Mouse (Mus musculus) stomach, postnatal 0 days (tissue): ENCODE data around the gene Clk3. TPM values are rescaled to one million over a fixed set of nuclear protein-coding genes. Genes with fewer than 3 reads are reported as not detected.
A peak's percentile ranks its signal among the peaks of the same experiment; 100 is the strongest.

Experiments used
- ATAC-seq: fragments of 200-750 bp; cut with Nextera tagmentation; 2 replicates; pipeline ENCODE4 v1.8.0; 2017; ENCODE audit not compliant: low FRiP score, low TSS enrichment
- DNase-seq: peaks from one replicate; pipeline ENCODE4 v3.0.0-alpha.2; 2016; ENCODE audit warnings: low spot score
- H3K27ac ChIP-seq: fragments of 300-500 bp; sonication (generic); replicated peaks from 2 replicates; pipeline ENCODE4 v1.5.1; 2014; ENCODE audit warnings: mild to moderate bottlenecking, control low read depth
- H3K27me3 ChIP-seq: fragments of 300-500 bp; sonication (generic); 2 replicates; pipeline ENCODE4 v1.6.1; 2014; ENCODE audit warnings: low read length; ENCODE audit not compliant: control insufficient read depth, insufficient read depth
- H3K36me3 ChIP-seq: fragments of 300-500 bp; sonication (generic); 2 replicates; pipeline ENCODE4 v1.6.1; 2014; ENCODE audit warnings: low read length, mixed read lengths; ENCODE audit not compliant: control insufficient read depth, insufficient read depth
- H3K4me1 ChIP-seq: fragments of 300-500 bp; sonication (generic); replicated peaks from 2 replicates; pipeline ENCODE4 v1.6.1; 2014; ENCODE audit warnings: antibody characterized with exemption; ENCODE audit not compliant: control insufficient read depth, insufficient read depth
- H3K4me2 ChIP-seq: fragments of 300-500 bp; sonication (generic); replicated peaks from 2 replicates; pipeline ENCODE4 v1.6.1; 2014; ENCODE audit warnings: low read depth, mild to moderate bottlenecking, control low read depth, moderate library complexity
- H3K4me3 ChIP-seq: fragments of 300-500 bp; sonication (generic); 2 replicates; pipeline ENCODE4 v1.5.1; 2014; ENCODE audit warnings: low read depth, low read length, control low read depth
- H3K9ac ChIP-seq: fragments of 300-500 bp; sonication (generic); 2 replicates; pipeline ENCODE4 v1.6.1; 2014; ENCODE audit warnings: mild to moderate bottlenecking, low read length, control low read depth, mixed read lengths
- H3K9me3 ChIP-seq: fragments of 300-500 bp; sonication (generic); 2 replicates; pipeline ENCODE4 v1.6.1; 2016; ENCODE audit warnings: low read length; ENCODE audit not compliant: control insufficient read depth
- CTCF ChIP-seq: IDR thresholded peaks from 2 replicates; pipeline ENCODE4 v1.5.1; 2016; ENCODE audit warnings: antibody characterized with exemption, low read depth, mild to moderate bottlenecking, moderate library complexity
- EP300 ChIP-seq: optimal IDR thresholded peaks from 2 replicates; pipeline ENCODE3; 2016; ENCODE audit warnings: antibody characterized with exemption
- WGBS: fragments of 180-500 bp; shearing (Covaris S2); extraction: QIAGEN DNeasy Blood & Tissue Kit; methylation state at CpG from one replicate; pipeline ENCODE4 v1.1.7; 2014; 5-methylcytosine and 5-hydroxymethylcytosine counted together
- polyA plus RNA-seq: library from polyadenylated mRNA; unstranded; fragments of >200 nt; fragmentation: Nextera tagmentation; extraction: Ambion mirVana; gene quantifications from 2 replicates; pipeline ENCODE4 v1.2.1, GENCODE M21; 2015

Clk3 gene
- polyA plus RNA-seq, 1 experiment from 2014 or later, result 29.4 TPM

DNA sequence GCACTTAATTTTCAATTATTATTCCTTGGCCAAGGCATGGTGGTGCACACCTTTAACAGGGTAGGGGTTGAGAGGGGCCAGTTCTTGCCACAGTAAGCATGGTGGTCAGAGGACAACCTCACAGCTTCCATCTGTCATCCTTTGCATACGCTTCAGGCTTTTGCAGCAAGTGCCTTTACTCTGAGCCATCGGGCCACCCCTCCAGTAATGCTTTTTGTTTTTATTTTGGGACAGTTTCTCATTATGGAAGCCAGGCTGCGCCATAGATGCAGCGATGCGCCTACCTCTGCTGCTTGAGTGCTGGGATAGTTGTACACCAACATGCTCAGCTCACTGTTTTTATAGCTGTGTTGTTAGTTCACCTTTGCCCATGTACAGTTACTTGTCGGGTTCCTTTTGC lies 32.1 kb downstream of the Clk3 start:
- Histone ChIP-seq H3K4me2 (no peak overlapping the region), H3K36me3 (no peaks in the 10 kb centered on the region), H3K9ac (no peak overlapping the region), H3K27ac (no peak overlapping the region), H3K4me1 (no peaks in the 10 kb centered on the region), H3K27me3 (no peaks in the 10 kb centered on the region), H3K4me3 (no peak overlapping the region), H3K9me3 (no peaks in the 10 kb centered on the region)
- no peak for ATAC-seq
- 98% methylated on average over 6 of the region's 6 CpGs for WGBS
- no peak for DNase-seq
- no peak for TF ChIP-seq CTCF
- no peak for TF ChIP-seq EP300

DNA sequence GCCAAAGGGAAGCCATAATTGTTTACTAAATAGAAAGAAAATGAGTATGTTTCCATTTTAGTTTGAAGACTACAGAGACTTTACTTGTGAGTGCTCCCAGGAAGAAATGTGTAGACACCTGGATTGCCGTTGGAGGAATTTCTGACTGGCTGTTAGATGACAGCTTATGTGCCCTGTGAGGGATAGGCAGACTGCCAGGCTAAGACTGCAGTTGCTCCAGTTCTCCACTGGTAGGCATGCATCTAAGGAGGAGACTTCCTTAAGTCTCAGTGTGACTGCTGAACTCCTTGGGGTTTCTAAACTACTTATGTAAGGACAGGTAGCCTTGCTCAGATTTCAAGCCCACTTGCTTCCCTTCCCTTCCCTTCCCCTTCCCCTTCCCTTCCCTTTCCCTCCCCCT lies 37.3 kb downstream of the Clk3 start:
- H3K9me3 ChIP-seq, result no peaks in the 10 kb centered on the region
- no peak for ATAC-seq
- H3K4me2 ChIP-seq, result no peak overlapping the region
- H3K27ac ChIP-seq, result no peak overlapping the region
- H3K9ac ChIP-seq, result no peak overlapping the region
- H3K36me3 ChIP-seq, result no peaks in the 10 kb centered on the region
- no peaks in the 10 kb centered on the region for H3K27me3 ChIP-seq
- no peak for DNase-seq
- TF ChIP-seq CTCF (peak; percentile 34), EP300 (no peak)
- 91% methylated on average over 1 of the region's 1 CpGs for WGBS
- H3K4me3 ChIP-seq, result no peak overlapping the region
- H3K4me1 ChIP-seq, result no peaks in the 10 kb centered on the region

DNA sequence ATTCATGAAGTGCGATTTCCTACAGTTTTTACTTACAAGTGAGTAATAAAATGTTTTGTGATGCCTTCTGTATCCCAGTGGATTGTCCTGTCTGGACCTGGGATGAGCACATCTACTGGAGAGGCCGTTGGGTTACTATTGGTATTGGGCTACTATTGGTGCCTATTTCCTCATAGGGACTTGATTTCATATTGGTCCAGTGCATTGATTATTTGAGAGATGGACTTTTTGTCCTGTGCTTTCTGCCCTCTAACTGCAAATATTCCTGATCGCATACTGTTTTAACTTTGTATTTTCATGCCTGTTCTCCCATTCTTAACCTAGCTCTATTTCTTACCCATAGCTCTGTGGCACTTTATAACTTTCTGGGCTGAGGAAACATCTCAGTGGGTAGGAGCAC lies 41.0 kb downstream of the Clk3 start:
- H3K36me3 ChIP-seq, result peaks cover 3% of the 10 kb centered on the region; the same call in 1 of the 2 replicates
- H3K4me2 ChIP-seq, result no peak overlapping the region
- no peaks in the 10 kb centered on the region for H3K27me3 ChIP-seq
- no peak overlapping the region for H3K27ac ChIP-seq
- TF ChIP-seq CTCF (no peak), EP300 (no peak)
- 90% methylated on average over 3 of the region's 3 CpGs for WGBS
- H3K9me3 ChIP-seq, result no peaks in the 10 kb centered on the region
- H3K9ac ChIP-seq, result no peak overlapping the region
- no peak for DNase-seq
- no peak for ATAC-seq
- 0 out of 2 replicates have a peak, but pooled peaks cover 3% of the 10 kb centered on the region for H3K4me1 ChIP-seq
- no peak overlapping the region for H3K4me3 ChIP-seq

DNA sequence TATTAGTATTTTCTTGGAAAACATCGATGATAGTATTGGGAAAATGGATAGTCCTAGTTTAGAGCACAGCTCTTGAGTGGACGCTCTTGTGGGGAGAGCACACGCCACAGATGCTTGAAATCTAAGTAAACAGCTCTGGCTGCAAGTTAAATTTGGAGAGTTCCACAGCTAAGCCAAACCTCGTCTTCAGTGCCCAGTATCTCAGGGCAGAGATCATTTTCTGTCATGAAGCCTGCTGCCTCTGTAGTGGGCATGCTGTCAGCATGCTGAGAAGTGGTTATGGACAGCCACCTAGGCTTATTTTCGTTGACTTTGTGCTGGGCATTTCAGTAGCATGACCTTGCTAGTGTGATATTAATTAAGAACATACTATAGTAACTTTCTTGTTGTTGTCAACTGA lies 41.9 kb downstream of the Clk3 start:
- H3K27ac ChIP-seq, result no peak overlapping the region
- 64% methylated on average over 5 of the region's 5 CpGs for WGBS

DNA sequence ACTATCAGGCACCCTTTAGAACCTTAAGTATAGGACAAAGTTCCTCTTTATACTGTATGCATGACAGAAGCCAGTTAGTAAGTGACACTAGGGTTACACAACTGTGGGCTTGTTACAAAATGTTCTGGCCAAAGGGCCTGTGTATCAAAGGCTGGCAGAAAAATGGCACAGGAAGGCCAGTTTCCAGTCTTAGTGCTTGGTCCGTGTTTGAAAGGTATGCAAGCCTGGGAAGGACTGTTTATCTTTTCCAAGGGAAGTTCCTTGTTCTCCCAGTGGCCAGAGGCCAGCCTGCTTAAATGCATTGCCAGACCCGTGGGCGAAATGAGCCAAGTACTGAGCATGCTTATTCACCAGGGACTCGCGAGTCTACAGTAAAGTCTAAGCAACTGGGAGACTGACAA lies 42.3 kb downstream of the Clk3 start:
- ATAC-seq, result peak; percentile 32; the same call in 1 of the 2 replicates
- peak; percentile 37 for DNase-seq
- 0 out of 2 replicates have a peak, but pooled peaks cover 3% of the 10 kb centered on the region for H3K4me1 ChIP-seq
- H3K9ac ChIP-seq, result 0 out of 2 replicates have a peak overlapping the region, but pooled peaks have one; percentile 23
- no peak for TF ChIP-seq CTCF
- TF ChIP-seq EP300, result no peak
- peaks cover 4% of the 10 kb centered on the region for H3K36me3 ChIP-seq
- 34% methylated on average over 5 of the region's 5 CpGs for WGBS
- no peaks in the 10 kb centered on the region for H3K9me3 ChIP-seq
- 0 out of 2 replicates have a peak overlapping the region, but pooled peaks have one; percentile 18 for H3K27ac ChIP-seq
- no peak overlapping the region for H3K4me3 ChIP-seq
- no peak overlapping the region for H3K4me2 ChIP-seq
- no peaks in the 10 kb centered on the region for H3K27me3 ChIP-seq

More for the DNA sequence above, 41.9 kb downstream of the Clk3 start:
- H3K9me3 ChIP-seq, result no peaks in the 10 kb centered on the region
- peaks cover 3% of the 10 kb centered on the region; the same call in 1 of the 2 replicates for H3K36me3 ChIP-seq
- H3K4me2 ChIP-seq, result no peak overlapping the region
- DNase-seq, result no peak
- no peak for ATAC-seq
- H3K27me3 ChIP-seq, result no peaks in the 10 kb centered on the region
- no peak overlapping the region for H3K4me3 ChIP-seq
- H3K4me1 ChIP-seq, result 0 out of 2 replicates have a peak, but pooled peaks cover 3% of the 10 kb centered on the region
- no peak overlapping the region for H3K9ac ChIP-seq
- TF ChIP-seq CTCF (no peak), EP300 (no peak)

DNA sequence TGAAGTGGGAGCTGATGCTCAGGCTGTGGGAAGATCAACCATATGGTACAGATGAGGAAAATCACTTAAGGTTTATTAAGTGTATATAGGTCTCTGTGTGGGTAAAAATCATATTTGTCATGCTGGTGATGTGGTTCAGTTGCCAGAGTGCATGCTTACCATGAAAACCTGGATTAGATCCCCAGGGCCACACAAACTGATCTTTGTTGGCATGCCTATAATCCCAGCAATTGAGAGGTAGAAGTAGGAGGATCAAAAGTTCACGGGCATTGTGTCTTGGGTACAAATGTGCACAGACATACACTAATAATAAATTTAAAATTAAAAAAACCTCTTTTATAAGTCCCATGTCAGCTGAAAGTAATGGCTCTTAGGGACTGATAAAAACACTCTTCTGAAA lies 43.3 kb downstream of the Clk3 start:
- TF ChIP-seq CTCF (no peak), EP300 (no peak)
- H3K9me3 ChIP-seq, result no peaks in the 10 kb centered on the region
- 0 out of 2 replicates have a peak, but pooled peaks cover 3% of the 10 kb centered on the region for H3K4me1 ChIP-seq
- H3K4me3 ChIP-seq, result no peak overlapping the region
- peaks cover 6% of the 10 kb centered on the region for H3K36me3 ChIP-seq
- DNase-seq (no peak), ATAC-seq (no peak)
- no peaks in the 10 kb centered on the region for H3K27me3 ChIP-seq
- no peak overlapping the region for H3K9ac ChIP-seq
- H3K4me2 ChIP-seq, result no peak overlapping the region
- WGBS, result 72% methylated on average over 1 of the region's 1 CpGs
- no peak overlapping the region for H3K27ac ChIP-seq
